Mouse (Mus musculus) CH12.LX (cell line): Measurements from ENCODE around the gene Galnt14.

Source experiments
- CHD2 ChIP-seq: IDR thresholded peaks from 2 replicates; pipeline ENCODE4 v1.6.1; 2011; ENCODE audit warnings: low read length, improper control_type of control experiment
- CTCF ChIP-seq, 2 experiments: IDR thresholded peaks in 1 of 2; conservative IDR thresholded peaks in 1 of 2; 2 replicates each; pipeline ENCODE4 v1.5.1; 2011 to 2012; ENCODE audit warnings: low read depth in 2 of 2, low read length in 2 of 2, improper control_type of control experiment in 1 of 2, inconsistent platforms in 1 of 2, mild to moderate bottlenecking in 1 of 2, moderate library complexity in 1 of 2
- E2F4 ChIP-seq: IDR thresholded peaks from 2 replicates; pipeline ENCODE4 v1.6.1; 2011; ENCODE audit warnings: low read depth, low read length, improper control_type of control experiment; ENCODE audit not compliant: insufficient replicate concordance
- EP300 ChIP-seq: IDR thresholded peaks from 2 replicates; pipeline ENCODE4 v1.6.1; 2011; ENCODE audit warnings: low read length, improper control_type of control experiment
- ETS1 ChIP-seq: conservative IDR thresholded peaks from 2 replicates; pipeline ENCODE4 v1.6.1; 2012; ENCODE audit warnings: low read depth, mild to moderate bottlenecking, inconsistent platforms, low read length, improper control_type of control experiment, moderate library complexity
- HCFC1 ChIP-seq: IDR thresholded peaks from 2 replicates; pipeline ENCODE4 v1.6.1; 2012; ENCODE audit warnings: low read depth, mild to moderate bottlenecking, inconsistent platforms, low read length, improper control_type of control experiment
- MAX ChIP-seq: IDR thresholded peaks from 2 replicates; pipeline ENCODE4 v1.6.1; 2011; ENCODE audit warnings: low read length, improper control_type of control experiment
- POLR2A ChIP-seq: IDR thresholded peaks from 2 replicates; pipeline ENCODE4 v1.6.1; 2011; ENCODE audit warnings: low read depth, mild to moderate bottlenecking, improper control_type of control experiment, low read length
- RCOR1 ChIP-seq: conservative IDR thresholded peaks from 2 replicates; pipeline ENCODE4 v1.6.1; 2012; ENCODE audit warnings: low read depth, mild to moderate bottlenecking, inconsistent platforms, low read length, improper control_type of control experiment
- SIN3A ChIP-seq: IDR thresholded peaks from 2 replicates; pipeline ENCODE4 v1.6.1; 2012; ENCODE audit warnings: low read length, improper control_type of control experiment, inconsistent platforms
- SMC3 ChIP-seq: IDR thresholded peaks from 2 replicates; pipeline ENCODE4 v1.6.1; 2011; ENCODE audit warnings: low read depth, low read length, improper control_type of control experiment
- UBTF ChIP-seq: IDR thresholded peaks from 2 replicates; pipeline ENCODE4 v1.6.1; 2012; ENCODE audit warnings: low read depth, mild to moderate bottlenecking, inconsistent platforms, low read length, improper control_type of control experiment, moderate library complexity
- ZNF384 ChIP-seq: IDR thresholded peaks from 2 replicates; pipeline ENCODE4 v1.6.1; 2012; ENCODE audit warnings: low read depth, low read length, improper control_type of control experiment, inconsistent platforms

DNA sequence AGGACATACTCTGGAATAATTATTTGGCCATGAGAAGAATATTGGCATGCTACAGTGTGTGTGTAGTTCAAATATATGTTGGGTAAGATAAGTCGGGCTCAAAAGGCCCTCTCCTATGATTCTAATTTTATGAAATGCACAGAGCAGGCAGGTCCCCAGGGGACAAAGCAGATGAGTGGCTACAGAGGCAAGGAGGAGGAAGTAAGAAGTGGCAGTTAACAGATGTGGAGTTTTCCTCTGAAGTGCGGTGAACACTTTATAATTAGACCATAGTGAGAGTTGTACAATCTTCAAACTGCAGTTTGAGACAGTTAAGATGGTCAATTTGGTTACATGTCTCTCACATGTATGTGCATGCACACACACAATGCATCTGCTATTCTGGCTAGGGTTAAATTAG lies 178.4 kb downstream of the Galnt14 start:
- peak; percentile 52; the same call in 1 of the 2 replicates for TF ChIP-seq RCOR1
- TF ChIP-seq MAX = no peak
- no peak for TF ChIP-seq POLR2A
- no peak for TF ChIP-seq E2F4
- peak; percentile 88 for TF ChIP-seq EP300
- TF ChIP-seq CTCF (conservative IDR thresholded peaks at IDR 0.05 in 1 of 2, IDR thresholded peaks at IDR 0.05 in 1 of 2; ENCODE audit: low read depth in 2 of 2, low read length in 2 of 2) = no peak
- TF ChIP-seq CHD2 = peak; percentile 43; the same call in 1 of the 2 replicates
- no peak; the same call in 1 of the 2 replicates for TF ChIP-seq SMC3
- peak; percentile 43 for TF ChIP-seq HCFC1
- no peak for TF ChIP-seq UBTF
- TF ChIP-seq ETS1 = peak; percentile 79
- no peak for TF ChIP-seq ZNF384
- peak; percentile 69 for TF ChIP-seq SIN3A
